Mouse (Mus musculus) embryonic fibroblast, embryonic 13.5 days (primary cell): ENCODE data around the gene Fam135a.

Source experiments
- CTCF ChIP-seq: IDR thresholded peaks from 2 replicates; pipeline ENCODE4 v1.5.1; 2011; ENCODE audit warnings: mild to moderate bottlenecking, control low read depth, low read length, moderate library complexity, borderline replicate concordance; ENCODE audit not compliant: insufficient read depth
- POLR2A ChIP-seq: IDR thresholded peaks from 2 replicates; pipeline ENCODE4 v1.6.1; 2011; ENCODE audit warnings: low read depth, mild to moderate bottlenecking, control low read depth, low read length, moderate library complexity

DNA sequence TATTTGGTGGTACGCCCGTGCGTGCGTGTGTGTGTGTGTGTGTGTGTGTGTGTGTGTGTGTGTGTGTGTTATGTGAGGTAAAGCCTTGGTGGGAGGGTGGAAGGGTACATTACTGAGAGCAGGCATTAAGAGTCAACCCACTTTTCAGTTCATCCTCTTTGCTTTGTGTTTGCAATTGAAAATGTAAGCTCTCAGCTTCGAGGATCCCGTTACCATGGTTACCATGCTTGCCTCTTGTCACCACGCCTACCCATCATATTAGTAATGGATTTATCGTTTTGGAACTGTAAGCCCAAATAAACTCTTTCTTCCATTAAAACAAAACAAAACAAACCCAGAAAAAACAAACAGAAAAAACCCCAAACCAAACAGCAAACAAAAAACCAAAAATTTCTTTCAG, 43.4 kb upstream of the Fam135a start:
- TF ChIP-seq POLR2A: no peak
- no peak for TF ChIP-seq CTCF
